Mouse (Mus musculus) lung, adult 10 weeks (tissue): ENCODE data around the gene Gosr1. TPM values are rescaled to one million over a fixed set of nuclear protein-coding genes. Genes with fewer than 3 reads are reported as not detected.

Source experiments
- polyA plus RNA-seq: library from polyadenylated mRNA; stranded (reverse); fragments of 350-450 nt; fragmentation: Illumina TruSeq; extraction: RNeasy Lipid Tissue Mini Kit (QIAGEN cat#74804); gene quantifications from one replicate; pipeline ENCODE4 v1.2.3, GENCODE M21; 2014; ENCODE audit warnings: low read depth, low replicate concordance; ENCODE audit not compliant: insufficient read depth

Gene Gosr1
- 12.2 TPM for polyA plus RNA-seq

DNA sequence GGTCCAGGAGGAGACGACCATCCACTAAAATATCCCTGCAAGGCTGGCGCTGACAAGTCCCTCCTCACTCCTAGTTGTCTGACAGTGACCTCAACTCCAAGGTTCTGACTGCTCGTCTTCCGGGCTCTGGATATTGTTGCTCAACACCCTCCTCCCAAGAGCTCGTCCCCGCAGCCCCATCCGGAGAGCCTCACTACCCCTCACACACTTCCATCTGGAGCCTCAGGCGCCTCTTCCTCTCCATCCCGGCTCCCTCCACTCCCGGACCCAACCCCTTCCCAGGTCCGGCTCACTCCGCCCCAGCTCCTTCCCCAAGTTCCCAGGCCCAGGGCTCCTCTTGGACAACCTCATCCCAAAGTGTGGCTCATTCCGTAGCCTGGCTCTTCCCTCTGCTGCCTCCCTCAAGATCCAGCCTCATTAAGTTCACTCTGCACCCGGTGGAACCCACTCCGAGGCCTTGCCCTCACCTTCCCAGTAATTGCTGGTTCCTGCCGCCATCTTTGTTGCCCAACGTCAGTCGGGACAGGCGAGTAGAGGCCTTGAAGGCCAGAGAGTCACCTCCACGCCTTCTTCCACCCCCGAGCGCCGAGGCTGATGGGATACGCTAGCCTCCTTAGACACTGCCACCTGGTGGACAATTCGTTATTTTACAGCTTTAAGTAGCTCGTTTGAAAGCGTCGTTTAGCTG, at the start of gene Gosr1:
Gosr1 (minus strand) TSS at position 527 of the 688 bp plus-strand sequence.

DNA sequence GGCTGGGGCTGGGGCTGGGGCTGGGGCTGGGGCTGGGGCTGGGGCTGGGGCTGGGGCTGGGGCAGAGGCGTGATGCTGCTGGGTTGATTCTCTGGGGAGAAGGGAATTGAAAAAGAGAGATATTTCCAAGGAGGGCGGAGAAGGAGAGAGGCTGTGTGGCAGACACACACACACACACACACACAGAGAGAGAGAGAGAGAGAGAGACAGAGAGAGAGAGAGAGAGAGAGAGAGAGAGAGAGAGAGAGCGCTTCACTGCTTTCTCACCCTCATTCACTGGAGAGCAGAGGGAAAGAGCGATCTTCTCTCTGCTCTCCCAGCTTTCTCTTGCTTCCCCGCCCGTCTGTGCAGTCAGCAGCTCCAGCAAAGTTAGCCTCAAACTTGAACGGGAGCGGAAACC, 83.9 kb downstream of the Gosr1 start, which contains the start of gene Trarg1:
Trarg1 (plus strand) TSS at position 301 of the 400 bp plus-strand sequence.

Other genes starting within 250 kb of the Gosr1 start
- 15.2 TPM for gene Abr, start 141.3 kb downstream of the Gosr1 start, polyA plus RNA-seq
- gene Bhlha9, start 91.1 kb downstream of the Gosr1 start, polyA plus RNA-seq = not detected
- 6.4 TPM for gene Trarg1, start 83.8 kb downstream of the Gosr1 start, polyA plus RNA-seq
- 22.7 TPM for gene Cpd, start 83.4 kb upstream of the Gosr1 start, polyA plus RNA-seq
- gene Tmigd1, start 138.6 kb upstream of the Gosr1 start, polyA plus RNA-seq = 0.58 TPM
- 29.5 TPM for gene Blmh, start 161.2 kb upstream of the Gosr1 start, polyA plus RNA-seq
- 2.1 TPM for gene Slc6a4, start 235.0 kb upstream of the Gosr1 start, polyA plus RNA-seq